Mouse (Mus musculus): Measurements from ENCODE around the gene Fanci.

DNA sequence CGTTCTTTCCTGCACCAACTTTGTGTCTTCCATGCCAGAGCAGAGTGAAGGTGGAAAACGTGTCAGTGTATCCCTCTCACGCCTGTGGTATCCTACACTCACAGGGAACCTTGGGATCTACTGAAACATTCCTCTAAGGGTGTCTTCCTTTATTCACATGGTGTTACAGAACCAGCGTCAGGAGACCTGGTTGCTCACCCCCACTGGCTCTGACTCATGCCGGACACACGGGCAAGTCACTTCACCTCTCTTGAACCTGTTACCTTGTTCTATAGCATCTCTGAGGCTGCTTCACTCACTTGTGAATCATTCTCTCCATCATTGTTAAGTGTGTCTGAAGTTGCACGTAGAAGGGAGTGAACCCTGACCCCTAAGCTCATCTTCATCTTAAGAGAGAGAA, 28.9 kb upstream of the Fanci start:
- TF ChIP-seq CTCF (conservative IDR thresholded peaks at IDR 0.05; ENCODE audit: insufficient read depth, insufficient read length, low read depth, low read length) = no peak
- TF ChIP-seq POLR2A (IDR thresholded peaks at IDR 0.05; ENCODE audit: low read depth, low read length) = no peak

All from kidney, adult 2 months (tissue).